Mouse (Mus musculus): ENCODE data around the gene Pbrm1. TPM values are rescaled to one million over a fixed set of nuclear protein-coding genes. Genes with fewer than 3 reads are reported as not detected.
A peak's percentile ranks its signal among the peaks of the same experiment; 100 is the strongest.

Pbrm1 gene
- total RNA-seq, 2 experiments from 2014 or later: 56.9 to 58.0 TPM

GRCm38 (mm10) chr14:31016063-31016462 is 2.9 kb upstream of the Pbrm1 start:
- Histone ChIP-seq H3K27ac (no peak overlapping the region), H3K4me3 (no peak overlapping the region)
- intact Hi-C loops (cut with DNase I): loop anchor here (5.0 kb wide), 1 partner anchor 236 kb away; the partner anchor contains the start of genes Bap1 and Phf7
- no peak for TF ChIP-seq CTCF (IDR thresholded peaks at IDR 0.05)
- no peak for DNase-seq (ENCODE audit: extremely low spot score in 1 of 2, low spot score in 2 of 2)

DNA sequence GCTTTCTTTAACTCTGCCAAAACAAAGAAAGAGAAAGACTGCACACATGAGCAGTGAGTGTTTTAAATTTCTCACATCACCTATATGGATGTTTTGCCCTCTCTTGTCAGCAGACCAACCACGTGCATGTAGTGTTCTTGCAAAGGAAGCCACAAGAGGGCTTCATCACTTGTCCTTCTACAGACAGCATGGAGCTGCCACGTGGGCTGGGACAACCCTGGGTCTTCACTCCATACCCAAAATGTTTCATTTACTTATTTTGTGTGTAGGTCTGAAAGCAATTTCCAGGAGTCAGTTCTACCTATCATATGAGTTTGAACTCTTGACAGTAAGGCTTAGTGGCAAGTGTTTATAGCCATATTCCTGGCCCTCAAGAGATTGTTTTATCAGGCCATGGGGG is 1.1 kb upstream of the Pbrm1 start:
- DNase-seq (ENCODE audit: extremely low spot score in 1 of 2, low spot score in 2 of 2): no peak
- TF ChIP-seq CTCF (IDR thresholded peaks at IDR 0.05): no peak; the same call in 1 of the 2 replicates
- H3K4me3 ChIP-seq: peak overlapping the region; percentile 92
- intact Hi-C loops (cut with DNase I): loop anchor here (5.0 kb wide), 1 partner anchor 234 kb away; the partner anchor contains the start of genes Bap1 and Phf7
- no peak overlapping the region for H3K27ac ChIP-seq

GRCm38 (mm10) chr14:31019331-31020205 is 630 bp downstream of the Pbrm1 start:
- peak; percentile 60 to 71 for DNase-seq (ENCODE audit: extremely low spot score in 1 of 2, low spot score in 2 of 2)
- intact Hi-C loops (cut with DNase I): loop anchor here (1.0 to 5.0 kb wide), 2 partner anchors 18 to 233 kb away; partner anchors contain the start of genes Bap1, Glt8d1, Phf7 and Spcs1
- Histone ChIP-seq H3K27ac (peak overlapping the region; percentile 72), H3K4me3 (peak overlapping the region; percentile 92)
- TF ChIP-seq CTCF (IDR thresholded peaks at IDR 0.05): no peak

GRCm38 (mm10) chr14:31022579-31022978 is 3.6 kb downstream of the Pbrm1 start:
- intact Hi-C loops (cut with DNase I): no loop called here
- Histone ChIP-seq H3K4me3 (no peak overlapping the region), H3K27ac (no peak overlapping the region)
- TF ChIP-seq CTCF (IDR thresholded peaks at IDR 0.05): no peak
- no peak for DNase-seq (ENCODE audit: extremely low spot score in 1 of 2, low spot score in 2 of 2)

DNA sequence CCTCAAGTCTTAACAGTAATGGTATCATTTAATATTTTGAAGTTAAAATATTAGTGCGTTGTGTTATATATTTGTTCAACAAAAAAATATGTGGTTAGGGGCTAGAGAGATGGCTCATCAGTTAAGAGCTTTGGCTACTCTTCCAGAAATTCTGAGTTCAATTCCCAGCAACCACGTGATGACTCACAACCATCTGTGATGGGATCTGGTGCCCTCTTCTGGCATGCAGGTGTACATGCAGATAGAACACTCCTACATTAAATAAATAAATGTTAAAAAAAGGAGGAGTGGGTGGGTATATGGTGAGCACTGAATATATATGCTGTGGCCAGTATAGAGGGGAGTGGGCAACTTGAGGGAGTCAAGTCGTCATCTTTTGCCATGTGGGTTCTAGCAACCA is 6.8 kb downstream of the Pbrm1 start:
- intact Hi-C loops (cut with DNase I): no loop called here
- peak; percentile 36 for TF ChIP-seq CTCF (IDR thresholded peaks at IDR 0.05)
- no peak for DNase-seq (ENCODE audit: extremely low spot score in 1 of 2, low spot score in 2 of 2)
- H3K27ac ChIP-seq: no peak overlapping the region
- H3K4me3 ChIP-seq: no peak overlapping the region

- no peak for DNase-seq (ENCODE audit: extremely low spot score in 1 of 2, low spot score in 2 of 2)
- H3K27ac ChIP-seq: no peak overlapping the region
- intact Hi-C loops (cut with DNase I): loop anchor here (5.0 kb wide), 1 partner anchor 33 kb away; no protein-coding TSS in a partner anchor
Measured at GRCm38 (mm10) chr14:31045296-31045695, 26.4 kb downstream of the Pbrm1 start.

DNA sequence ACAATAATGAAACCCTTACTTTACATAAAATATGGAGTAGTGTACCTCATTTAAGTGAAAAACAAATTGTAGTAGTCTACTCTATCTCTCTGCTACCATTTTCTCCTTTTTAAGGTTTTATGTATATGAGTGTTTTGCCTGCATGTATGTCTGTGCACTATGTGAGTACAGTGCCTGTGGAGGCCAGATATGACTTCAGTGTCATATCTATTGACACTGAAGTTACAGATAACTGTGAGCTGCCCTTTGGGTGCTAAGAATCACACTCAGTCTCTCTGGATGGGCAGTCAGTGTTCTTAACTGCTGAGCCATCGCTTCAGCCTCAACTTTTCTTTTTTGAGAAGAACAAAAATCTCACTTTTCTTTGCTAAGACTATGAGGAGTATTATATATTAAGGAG is 26.9 kb downstream of the Pbrm1 start:
- H3K4me3 ChIP-seq: no peak overlapping the region
- H3K27ac ChIP-seq: no peak overlapping the region
- DNase-seq (ENCODE audit: extremely low spot score in 1 of 2, low spot score in 2 of 2): no peak
- intact Hi-C loops (cut with DNase I): loop anchor here (5.0 kb wide), 1 partner anchor 34 kb away; no protein-coding TSS in a partner anchor
- no peak for TF ChIP-seq CTCF (IDR thresholded peaks at IDR 0.05)

More at GRCm38 (mm10) chr14:31045296-31045695, 26.4 kb downstream of the Pbrm1 start:
- H3K4me3 ChIP-seq: no peak overlapping the region
- no peak for TF ChIP-seq CTCF (IDR thresholded peaks at IDR 0.05)

GRCm38 (mm10) chr14:31062277-31062676 is 43.3 kb downstream of the Pbrm1 start:
- Histone ChIP-seq H3K4me3 (no peak overlapping the region), H3K27ac (no peak overlapping the region)
- intact Hi-C loops (cut with DNase I): loop anchor here (5.0 kb wide), 1 partner anchor 80 kb away; no protein-coding TSS in a partner anchor
- no peak for DNase-seq (ENCODE audit: extremely low spot score in 1 of 2, low spot score in 2 of 2)
- peak; percentile 50 for TF ChIP-seq CTCF (IDR thresholded peaks at IDR 0.05)

GRCm38 (mm10) chr14:31069086-31069733 is 50.3 kb downstream of the Pbrm1 start:
- Histone ChIP-seq H3K27ac (no peak overlapping the region), H3K4me3 (no peak overlapping the region)
- intact Hi-C loops (cut with DNase I): loop anchor here (5.0 kb wide), 1 partner anchor 37 kb away; no protein-coding TSS in a partner anchor
- no peak for TF ChIP-seq CTCF (IDR thresholded peaks at IDR 0.05)
- no peak for DNase-seq (ENCODE audit: extremely low spot score in 1 of 2, low spot score in 2 of 2)

- Histone ChIP-seq H3K27ac (no peak overlapping the region), H3K4me3 (no peak overlapping the region)
- intact Hi-C loops (cut with DNase I): no loop called here
- no peak for TF ChIP-seq CTCF (IDR thresholded peaks at IDR 0.05)
- DNase-seq (ENCODE audit: extremely low spot score in 1 of 2, low spot score in 2 of 2): no peak
Measured at GRCm38 (mm10) chr14:31078597-31079208, 59.8 kb downstream of the Pbrm1 start.

GRCm38 (mm10) chr14:31079313-31080028 is 60.5 kb downstream of the Pbrm1 start:
- intact Hi-C loops (cut with DNase I): no loop called here
- Histone ChIP-seq H3K4me3 (no peak overlapping the region), H3K27ac (no peak overlapping the region)
- no peak for TF ChIP-seq CTCF (IDR thresholded peaks at IDR 0.05)
- no peak for DNase-seq (ENCODE audit: extremely low spot score in 1 of 2, low spot score in 2 of 2)

All from left cerebral cortex, adult 2 months (tissue).